8 mouse cellular contexts compared by ENCODE assay signal in genomic region chr14:22808595-22809166, GRCm38 (mm10).
DNase-seq lines count a peak whose midpoint lies in the region; ATAC-seq lines count a peak whose summit lies in the region.

No protein-coding gene starts in this region.

- H3K36me3 ChIP-seq in kidney, embryonic 16.5 days (ENCODE audit: insufficient read depth, low read length) = no peaks in the 10 kb centered on the region
- no peaks in the 10 kb centered on the region for H3K36me3 ChIP-seq in forebrain, embryonic 14.5 days (ENCODE audit: control insufficient read depth, insufficient read depth, low read length)
- H3K36me3 ChIP-seq in neural tube, embryonic 14.5 days (ENCODE audit: control insufficient read depth, insufficient read depth, low read length) = no peaks in the 10 kb centered on the region

- H3K4me2 ChIP-seq in kidney, embryonic 16.5 days (replicated peaks; ENCODE audit: low read depth, low read length) = peak overlapping the region; percentile 49; the same call in 1 of the 2 replicates
- no peak overlapping the region; the same call in 1 of the 2 replicates for H3K4me2 ChIP-seq in forebrain, embryonic 14.5 days (ENCODE audit: low read length)
- H3K4me2 ChIP-seq in neural tube, embryonic 14.5 days (ENCODE audit: low read depth, low read length) = no peak overlapping the region; the same call in 1 of the 2 replicates

- no peak for DNase-seq in kidney, adult 9 months
- no peak for DNase-seq in forebrain, embryonic 14.5 days (ENCODE audit: low spot score)
- DNase-seq in kidney, postnatal 10 days = peak; percentile 51
- no peak for DNase-seq in frontal cortex, postnatal 36 days (ENCODE audit: low spot score in 2 of 2)
- no peak for DNase-seq in spleen, postnatal 14 days (ENCODE audit: low spot score in 2 of 2)
- DNase-seq in natural killer cell, adult 2 months (ENCODE audit: low spot score in 2 of 2) = no peak

- H3K4me1 ChIP-seq in kidney, embryonic 16.5 days (ENCODE audit: insufficient read depth, low read length) = peaks cover 70% of the 10 kb centered on the region
- peaks cover 10% of the 10 kb centered on the region for H3K4me1 ChIP-seq in forebrain, embryonic 14.5 days (ENCODE audit: control insufficient read depth, insufficient read depth, low read length)
- peaks cover 15% of the 10 kb centered on the region for H3K4me1 ChIP-seq in neural tube, embryonic 14.5 days (ENCODE audit: control insufficient read depth, insufficient read depth, low read length)

- no peak overlapping the region for H3K4me3 ChIP-seq in kidney, embryonic 16.5 days (ENCODE audit: low read length)
- H3K4me3 ChIP-seq in forebrain, embryonic 14.5 days (ENCODE audit: low read depth, low read length) = no peak overlapping the region
- H3K4me3 ChIP-seq in neural tube, embryonic 14.5 days (ENCODE audit: low read depth, low read length) = no peak overlapping the region

- peak; percentile 36 for ATAC-seq in kidney, embryonic 16.5 days (ENCODE audit: low FRiP score, low TSS enrichment)
- ATAC-seq in forebrain, embryonic 14.5 days = peak; percentile 58; the same call in 1 of the 2 replicates
- peak; percentile 54; the same call in 1 of the 2 replicates for ATAC-seq in neural tube, embryonic 14.5 days (ENCODE audit: low read depth)

- peak overlapping the region; percentile 91 for H3K27ac ChIP-seq in kidney, embryonic 16.5 days (ENCODE audit: low read length)
- H3K27ac ChIP-seq in forebrain, embryonic 14.5 days (ENCODE audit: low read depth, low read length) = no peak overlapping the region
- H3K27ac ChIP-seq in neural tube, embryonic 14.5 days (ENCODE audit: low read depth, low read length) = no peak overlapping the region

- no peaks in the 10 kb centered on the region for H3K27me3 ChIP-seq in kidney, embryonic 16.5 days (ENCODE audit: insufficient read depth, low read length)
- H3K27me3 ChIP-seq in forebrain, embryonic 14.5 days (replicated peaks; ENCODE audit: control insufficient read depth, insufficient read depth, low read length) = peaks cover 11% of the 10 kb centered on the region
- no peaks in the 10 kb centered on the region for H3K27me3 ChIP-seq in neural tube, embryonic 14.5 days (ENCODE audit: control insufficient read depth, insufficient read depth, low read length)

- no peaks in the 10 kb centered on the region for H3K9me3 ChIP-seq in kidney, embryonic 16.5 days (ENCODE audit: low read length)
- no peaks in the 10 kb centered on the region for H3K9me3 ChIP-seq in forebrain, embryonic 14.5 days (replicated peaks; ENCODE audit: control insufficient read depth, low read length)
- H3K9me3 ChIP-seq in neural tube, embryonic 14.5 days (ENCODE audit: control insufficient read depth, low read length) = no peaks in the 10 kb centered on the region

- 20% methylated on average over 5 of the region's 5 CpGs for WGBS in kidney, embryonic 16.5 days
- 15% methylated on average over 5 of the region's 5 CpGs for WGBS in forebrain, embryonic 14.5 days
- 24% methylated on average over 5 of the region's 5 CpGs for WGBS in neural tube, embryonic 14.5 days

- H3K9ac ChIP-seq in kidney, embryonic 16.5 days (replicated peaks; ENCODE audit: low read length) = peak overlapping the region; percentile 49
- H3K9ac ChIP-seq in forebrain, embryonic 14.5 days (ENCODE audit: low read length) = no peak overlapping the region
- H3K9ac ChIP-seq in neural tube, embryonic 14.5 days (replicated peaks; ENCODE audit: low read depth, low read length) = no peak overlapping the region
